Mouse (Mus musculus) midbrain, embryonic 14.5 days (tissue): ENCODE measurements at regions not wholly inside any gene's neighbourhood (a gene's known extent, or its start where the extent isn't known, plus 50 kb on each side); places are given as distances from the start of the nearest gene placed in this dataset.
A peak's percentile ranks its signal among the peaks of the same experiment; 100 is the strongest.

Experiments used
- ATAC-seq: fragments of 200-750 bp; cut with Nextera tagmentation; 2 replicates; pipeline ENCODE4 v1.8.0; 2017; ENCODE audit warnings: moderate number of reproducible peaks, moderate library complexity; ENCODE audit not compliant: low FRiP score, low TSS enrichment
- DNase-seq: peaks from one replicate; pipeline ENCODE4 v3.0.0-alpha.2; 2015
- H3K27ac ChIP-seq: fragments of 300-500 bp; sonication (generic); replicated peaks from 2 replicates; pipeline ENCODE4 v1.5.1; 2014; ENCODE audit warnings: mild to moderate bottlenecking, low read depth, low read length, moderate library complexity
- H3K27me3 ChIP-seq: fragments of 300-500 bp; sonication (generic); 2 replicates; pipeline ENCODE4 v1.6.1; 2014; ENCODE audit warnings: low read length, control low read depth, mixed read lengths; ENCODE audit not compliant: control insufficient read depth, insufficient read depth
- H3K36me3 ChIP-seq: fragments of 300-500 bp; sonication (generic); 2 replicates; pipeline ENCODE4 v1.6.1; 2014; ENCODE audit warnings: low read length, control low read depth; ENCODE audit not compliant: control insufficient read depth, insufficient read depth
- H3K4me1 ChIP-seq: fragments of 300-500 bp; sonication (generic); 2 replicates; pipeline ENCODE4 v1.6.1; 2014; ENCODE audit warnings: mild to moderate bottlenecking, antibody characterized with exemption, low read length, control low read depth; ENCODE audit not compliant: control insufficient read depth, insufficient read depth
- H3K4me2 ChIP-seq: fragments of 300-500 bp; sonication (generic); 2 replicates; pipeline ENCODE4 v1.6.1; 2014; ENCODE audit warnings: mild to moderate bottlenecking, low read length, moderate library complexity
- H3K4me3 ChIP-seq: fragments of 300-500 bp; sonication (generic); replicated peaks from 2 replicates; pipeline ENCODE4 v1.5.1; 2014; ENCODE audit warnings: low read depth, low read length
- H3K9ac ChIP-seq: fragments of 300-500 bp; sonication (generic); replicated peaks from 2 replicates; pipeline ENCODE4 v1.6.1; 2014; ENCODE audit warnings: mild to moderate bottlenecking, low read length, moderate library complexity
- H3K9me3 ChIP-seq: fragments of 300-500 bp; sonication (generic); 2 replicates; pipeline ENCODE4 v1.6.1; 2016; ENCODE audit warnings: low read length, control low read depth, mixed read lengths; ENCODE audit not compliant: control insufficient read depth
- WGBS: fragments of 180-500 bp; shearing (Covaris S2); extraction: QIAGEN DNeasy Blood & Tissue Kit; methylation state at CpG from one replicate; pipeline ENCODE4 v1.1.7; 2014; 5-methylcytosine and 5-hydroxymethylcytosine counted together

DNA sequence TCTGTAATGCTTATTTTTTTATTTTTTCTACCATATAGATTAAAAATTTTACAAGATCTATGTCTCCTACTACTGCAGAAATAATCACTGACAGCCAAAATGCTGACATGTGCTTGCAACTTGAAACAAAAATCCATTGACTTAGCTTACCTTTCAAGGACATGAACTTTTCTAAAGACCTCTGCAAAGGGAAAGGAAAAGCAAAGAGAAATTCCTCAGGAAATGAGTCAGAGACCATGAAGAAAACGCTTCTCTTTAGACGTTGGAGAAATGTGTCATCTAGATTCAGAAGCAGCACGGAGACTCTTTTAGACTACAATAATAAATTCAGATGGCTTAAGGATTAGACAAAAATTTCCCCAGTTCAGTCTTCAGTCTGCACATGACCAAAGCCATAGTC, 2188.6 kb upstream of the Tenm3 start:
- Histone ChIP-seq H3K36me3 (no peaks in the 10 kb centered on the region), H3K9me3 (no peaks in the 10 kb centered on the region), H3K4me3 (no peak overlapping the region), H3K4me2 (no peak overlapping the region), H3K27me3 (no peaks in the 10 kb centered on the region), H3K4me1 (no peaks in the 10 kb centered on the region), H3K9ac (no peak overlapping the region), H3K27ac (no peak overlapping the region)
- DNase-seq (no peak), ATAC-seq (no peak)
- 42% methylated on average over 3 of the region's 3 CpGs for WGBS

DNA sequence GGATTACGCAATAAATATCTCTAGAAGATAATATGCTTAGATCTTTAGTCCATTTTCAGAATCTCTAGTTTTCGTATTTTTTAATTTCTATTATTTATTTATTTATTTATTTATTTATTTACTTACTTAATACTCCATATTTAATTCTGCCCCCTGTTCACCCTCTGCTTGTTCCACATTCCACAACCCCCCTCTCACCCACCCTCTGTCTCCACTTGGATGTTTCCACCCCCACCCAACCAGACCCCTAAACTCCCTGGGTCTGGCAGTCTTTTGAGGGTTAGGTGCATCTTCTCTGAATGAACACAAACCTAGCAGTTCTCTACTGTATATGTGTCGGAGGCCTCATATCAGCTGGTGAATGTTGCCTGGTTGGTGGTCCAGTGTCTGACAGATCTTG, 2166.8 kb upstream of the Tenm3 start:
- Histone ChIP-seq H3K9me3 (no peaks in the 10 kb centered on the region), H3K27ac (no peak overlapping the region), H3K4me1 (no peaks in the 10 kb centered on the region), H3K27me3 (no peaks in the 10 kb centered on the region), H3K4me3 (no peak overlapping the region), H3K4me2 (no peak overlapping the region), H3K9ac (no peak overlapping the region), H3K36me3 (no peaks in the 10 kb centered on the region)
- WGBS, result 95% methylated on average over 3 of the region's 3 CpGs
- DNase-seq (no peak), ATAC-seq (no peak)

DNA sequence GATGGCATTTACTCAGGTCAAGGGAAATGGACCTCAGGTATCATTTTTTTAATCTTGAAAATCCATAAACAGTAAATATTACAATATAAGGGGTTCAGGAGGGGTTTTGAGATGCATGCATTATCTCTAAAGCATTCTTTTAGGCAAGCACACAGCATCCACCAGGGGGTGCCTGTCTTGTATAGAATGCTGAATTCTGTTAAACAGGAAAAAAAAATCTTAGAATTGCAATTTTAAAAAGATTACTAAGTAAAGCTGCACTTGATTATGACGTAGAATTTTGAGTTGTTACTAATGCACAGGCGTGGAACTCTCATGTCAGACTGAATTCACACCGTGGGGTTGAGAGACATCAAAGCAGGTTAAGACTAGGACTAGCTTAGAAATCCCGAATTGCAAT, 2123.6 kb upstream of the Tenm3 start:
- 38% methylated on average over 4 of the region's 4 CpGs for WGBS
- H3K9ac ChIP-seq, result no peak overlapping the region
- H3K36me3 ChIP-seq, result no peaks in the 10 kb centered on the region
- no peaks in the 10 kb centered on the region for H3K27me3 ChIP-seq
- DNase-seq (peak; percentile 83), ATAC-seq (no peak)
- H3K4me1 ChIP-seq, result no peaks in the 10 kb centered on the region
- H3K4me2 ChIP-seq, result no peak overlapping the region
- no peaks in the 10 kb centered on the region for H3K9me3 ChIP-seq
- no peak overlapping the region for H3K27ac ChIP-seq
- H3K4me3 ChIP-seq, result no peak overlapping the region

DNA sequence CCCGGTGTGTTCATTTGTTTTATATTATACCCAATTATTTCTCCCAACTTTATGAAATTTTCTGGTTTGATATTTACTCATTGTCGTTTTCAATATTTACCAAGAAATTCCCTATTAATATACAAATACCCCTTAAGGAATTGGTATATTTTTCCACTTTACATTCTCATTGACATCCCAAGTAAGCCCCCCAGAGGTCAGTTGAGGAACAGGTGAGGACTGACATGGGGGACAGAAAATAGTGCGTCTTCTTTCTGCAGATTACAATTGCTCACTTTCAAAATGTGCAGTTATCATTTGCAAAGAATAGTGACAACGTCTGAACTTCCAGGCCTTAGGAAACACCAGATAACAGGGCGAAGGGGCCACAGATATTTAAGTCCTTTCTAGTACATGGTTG, 2073.8 kb upstream of the Tenm3 start:
- Histone ChIP-seq H3K27ac (peak overlapping the region; percentile 87; the same call in 1 of the 2 replicates), H3K4me1 (0 out of 2 replicates have a peak, but pooled peaks cover 8% of the 10 kb centered on the region), H3K9ac (peak overlapping the region; percentile 68; the same call in 1 of the 2 replicates), H3K4me2 (peak overlapping the region; percentile 95), H3K4me3 (peak overlapping the region; percentile 77), H3K9me3 (no peaks in the 10 kb centered on the region), H3K36me3 (no peaks in the 10 kb centered on the region), H3K27me3 (no peaks in the 10 kb centered on the region)
- 23% methylated on average over 5 of the region's 5 CpGs for WGBS
- DNase-seq (peak; percentile 74), ATAC-seq (no peak)

DNA sequence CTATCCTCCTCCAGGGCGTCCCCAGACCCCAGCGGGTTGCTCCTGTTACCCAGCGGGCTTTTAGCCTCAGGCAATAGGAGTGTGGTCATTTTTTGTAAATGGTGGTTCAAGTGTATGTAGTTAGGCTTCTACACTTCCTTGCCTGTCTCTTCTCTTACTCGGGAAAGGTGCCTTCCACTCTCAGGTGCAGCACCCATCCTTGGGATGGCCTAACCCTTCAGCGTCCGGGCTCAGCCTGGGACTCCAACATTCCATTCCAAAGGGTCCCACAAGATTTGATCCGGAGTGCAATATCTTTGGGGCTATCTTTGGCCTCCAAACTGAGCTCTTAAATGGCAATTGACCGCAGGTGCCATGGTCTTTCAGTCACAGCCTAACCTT, 2073.0 kb upstream of the Tenm3 start:
- DNase-seq (no peak), ATAC-seq (no peak)
- peak overlapping the region; percentile 77 for H3K4me3 ChIP-seq
- 0 out of 2 replicates have a peak, but pooled peaks cover 8% of the 10 kb centered on the region for H3K4me1 ChIP-seq
- H3K9me3 ChIP-seq, result no peaks in the 10 kb centered on the region
- H3K27me3 ChIP-seq, result no peaks in the 10 kb centered on the region
- H3K9ac ChIP-seq, result peak overlapping the region; percentile 68
- no peaks in the 10 kb centered on the region for H3K36me3 ChIP-seq
- WGBS, result under 1% methylated on average over 8 of the region's 8 CpGs
- peak overlapping the region; percentile 87 for H3K27ac ChIP-seq
- H3K4me2 ChIP-seq, result peak overlapping the region; percentile 95

DNA sequence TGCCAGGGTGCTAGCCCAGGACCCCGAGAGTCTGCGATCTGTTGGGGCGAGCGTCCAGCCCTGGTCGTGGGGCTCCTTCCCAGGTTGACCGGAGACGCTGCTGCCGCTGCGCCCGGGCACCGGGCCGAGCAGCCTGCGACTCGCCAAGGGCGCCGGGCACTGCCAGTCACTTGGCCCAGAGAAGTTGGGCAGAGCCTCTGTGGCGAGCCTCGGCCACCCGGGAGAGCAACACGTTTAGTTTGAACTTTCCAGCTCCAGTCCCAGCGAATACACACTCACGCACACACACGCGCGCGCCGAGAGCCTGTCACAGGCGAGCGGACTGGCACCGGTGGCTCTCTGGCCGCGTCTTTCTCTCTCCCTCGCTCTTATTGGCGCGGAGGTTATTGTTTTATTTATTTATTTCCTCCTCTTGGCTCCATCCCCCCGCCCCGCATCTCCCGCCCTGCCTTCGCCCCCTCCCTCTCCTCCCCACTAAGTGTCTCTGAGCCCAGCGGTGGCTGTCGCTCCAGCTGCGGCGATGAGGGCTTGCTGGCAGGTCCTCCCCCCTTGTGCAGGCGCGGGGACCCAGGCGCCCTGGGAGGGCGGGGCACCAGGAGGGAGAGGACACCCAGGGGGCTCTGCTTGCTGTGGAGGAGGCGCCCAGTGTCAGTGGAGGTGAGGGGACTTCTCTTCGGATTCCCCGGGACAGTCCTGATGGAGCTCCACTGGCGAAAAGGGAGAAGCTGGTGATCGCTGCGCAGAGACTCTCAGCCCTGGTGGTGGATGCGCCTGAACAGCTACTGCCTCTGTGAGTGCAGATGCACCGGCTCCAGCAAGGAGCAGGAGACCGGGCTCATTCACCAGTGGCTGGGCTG, 2072.4 kb upstream of the Tenm3 start:
- ATAC-seq, result peak; percentile 83
- WGBS, result under 1% methylated on average over 55 of the region's 56 CpGs
- peak overlapping the region; percentile 77 for H3K4me3 ChIP-seq

DNA sequence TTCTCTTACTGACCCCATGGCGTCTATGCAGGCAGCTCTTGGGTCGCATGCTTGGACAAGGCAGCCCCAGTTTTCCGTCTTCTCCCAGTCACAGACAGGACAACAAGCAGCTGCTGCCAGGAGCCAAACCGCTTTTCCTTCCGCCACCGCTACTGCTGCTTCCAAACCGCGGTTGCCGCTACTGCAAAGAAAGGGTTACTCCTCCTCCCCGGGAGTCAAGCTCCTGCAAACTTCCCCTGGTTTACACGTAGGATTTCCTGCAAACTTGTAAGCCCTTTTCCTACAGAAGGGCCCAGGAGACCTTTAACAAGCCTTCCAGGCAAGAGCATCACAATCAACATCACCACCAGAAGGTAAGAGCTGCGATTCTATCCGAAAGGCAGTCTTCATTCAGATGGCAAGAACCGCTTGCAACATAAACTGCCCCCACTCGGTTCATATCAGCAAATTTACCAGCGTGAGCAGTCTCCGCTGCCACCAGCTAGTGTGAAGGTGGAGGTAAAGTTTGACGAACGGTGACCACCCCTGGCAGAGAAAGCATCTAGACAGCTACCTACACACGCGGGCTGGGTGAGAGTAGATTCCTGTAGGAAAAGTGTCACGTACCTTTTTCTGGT, 2071.6 kb upstream of the Tenm3 start:
- Histone ChIP-seq H3K9ac (peak overlapping the region; percentile 68), H3K9me3 (no peaks in the 10 kb centered on the region), H3K4me2 (peak overlapping the region; percentile 95), H3K4me3 (peak overlapping the region; percentile 77), H3K27ac (peak overlapping the region; percentile 87), H3K36me3 (no peaks in the 10 kb centered on the region), H3K27me3 (no peaks in the 10 kb centered on the region), H3K4me1 (0 out of 2 replicates have a peak, but pooled peaks cover 8% of the 10 kb centered on the region)
- DNase-seq (peak; percentile 77), ATAC-seq (no peak; the same call in 1 of the 2 replicates)
- WGBS, result under 1% methylated on average over 22 of the region's 22 CpGs

More for the DNA sequence above, 2072.4 kb upstream of the Tenm3 start:
- Histone ChIP-seq H3K4me2 (peak overlapping the region; percentile 95), H3K27me3 (no peaks in the 10 kb centered on the region), H3K9me3 (no peaks in the 10 kb centered on the region), H3K9ac (peak overlapping the region; percentile 68), H3K36me3 (no peaks in the 10 kb centered on the region), H3K27ac (peak overlapping the region; percentile 87), H3K4me1 (0 out of 2 replicates have a peak, but pooled peaks cover 8% of the 10 kb centered on the region)
- DNase-seq, result peak; percentile 81

DNA sequence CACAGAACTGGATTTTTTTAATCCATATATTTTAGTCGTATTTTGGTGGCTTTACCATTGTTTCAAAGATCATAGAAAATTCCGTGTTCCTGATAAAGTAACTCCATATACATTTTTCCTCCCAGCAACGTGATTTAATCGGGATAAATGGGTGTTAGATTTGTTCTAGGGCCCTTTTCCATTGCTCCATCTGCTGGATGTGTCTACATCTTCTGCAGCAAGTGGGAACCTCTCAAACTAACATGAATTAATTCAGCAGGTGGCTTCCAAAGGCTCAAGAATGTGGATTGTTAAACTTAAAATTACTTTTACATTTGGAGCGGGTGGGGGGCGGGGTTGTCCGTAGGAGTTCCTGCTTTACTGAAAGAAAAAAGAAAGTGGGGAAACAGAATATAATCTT, 2070.9 kb upstream of the Tenm3 start:
- H3K36me3 ChIP-seq, result no peaks in the 10 kb centered on the region
- H3K9ac ChIP-seq, result 0 out of 2 replicates have a peak overlapping the region, but pooled peaks have one; percentile 68
- H3K27me3 ChIP-seq, result no peaks in the 10 kb centered on the region
- WGBS, result 11% methylated on average over 7 of the region's 7 CpGs
- no peak for ATAC-seq
- peak overlapping the region; percentile 77 for H3K4me3 ChIP-seq
- H3K4me1 ChIP-seq, result 0 out of 2 replicates have a peak, but pooled peaks cover 8% of the 10 kb centered on the region
- H3K4me2 ChIP-seq, result peak overlapping the region; percentile 95
- H3K9me3 ChIP-seq, result no peaks in the 10 kb centered on the region
- peak; percentile 65 for DNase-seq
- H3K27ac ChIP-seq, result no peak overlapping the region
